Mouse (Mus musculus): ENCODE data around the gene Ckb. TPM values are rescaled to one million over a fixed set of nuclear protein-coding genes. Genes with fewer than 3 reads are reported as not detected.
A peak's percentile ranks its signal among the peaks of the same experiment; 100 is the strongest.

Gene Ckb
- polyA plus RNA-seq, 1 experiment from 2014 or later = 953 TPM

GRCm38 (mm10) chr12:111694880-111695804 is 23.0 kb upstream of the Ckb start:
- H3K27ac ChIP-seq (ENCODE audit: low read length) = peak overlapping the region; percentile 54
- H3K4me3 ChIP-seq (ENCODE audit: low read length) = no peak overlapping the region
- no peaks in the 10 kb centered on the region for H3K9me3 ChIP-seq (ENCODE audit: control insufficient read depth, low read length)
- H3K9ac ChIP-seq (ENCODE audit: low read depth, low read length) = peak overlapping the region; percentile 53
- no peaks in the 10 kb centered on the region for H3K27me3 ChIP-seq (replicated peaks; ENCODE audit: control insufficient read depth, insufficient read depth, low read length)
- WGBS = 60% methylated on average over 13 of the region's 13 CpGs
- H3K4me2 ChIP-seq (ENCODE audit: low read depth, low read length) = no peak overlapping the region
- H3K36me3 ChIP-seq (ENCODE audit: control insufficient read depth, insufficient read depth, low read length) = no peaks in the 10 kb centered on the region
- peaks cover 49% of the 10 kb centered on the region for H3K4me1 ChIP-seq (ENCODE audit: control insufficient read depth, insufficient read depth, low read length)
- ATAC-seq = no peak

GRCm38 (mm10) chr12:111694271-111694781 is 22.2 kb upstream of the Ckb start:
- Histone ChIP-seq H3K27me3 (replicated peaks; ENCODE audit: control insufficient read depth, insufficient read depth, low read length) (no peaks in the 10 kb centered on the region), H3K4me2 (ENCODE audit: low read depth, low read length) (peak overlapping the region; percentile 13; the same call in 1 of the 2 replicates), H3K4me1 (ENCODE audit: control insufficient read depth, insufficient read depth, low read length) (peaks cover 57% of the 10 kb centered on the region), H3K4me3 (ENCODE audit: low read length) (no peak overlapping the region), H3K9ac (ENCODE audit: low read depth, low read length) (peak overlapping the region; percentile 59; the same call in 1 of the 2 replicates), H3K36me3 (ENCODE audit: control insufficient read depth, insufficient read depth, low read length) (no peaks in the 10 kb centered on the region), H3K27ac (ENCODE audit: low read length) (peak overlapping the region; percentile 79), H3K9me3 (ENCODE audit: control insufficient read depth, low read length) (no peaks in the 10 kb centered on the region)
- 15% methylated on average over 12 of the region's 12 CpGs for WGBS
- ATAC-seq = 0 out of 2 replicates have a peak, but pooled peaks have one; percentile 0

- 47% methylated on average over 18 of the region's 18 CpGs for WGBS
- Histone ChIP-seq H3K4me2 (ENCODE audit: low read depth, low read length) (peak overlapping the region; percentile 13; the same call in 1 of the 2 replicates), H3K9me3 (ENCODE audit: control insufficient read depth, low read length) (no peaks in the 10 kb centered on the region), H3K36me3 (ENCODE audit: control insufficient read depth, insufficient read depth, low read length) (no peaks in the 10 kb centered on the region), H3K4me1 (ENCODE audit: control insufficient read depth, insufficient read depth, low read length) (peaks cover 62% of the 10 kb centered on the region), H3K27me3 (replicated peaks; ENCODE audit: control insufficient read depth, insufficient read depth, low read length) (no peaks in the 10 kb centered on the region), H3K4me3 (ENCODE audit: low read length) (no peak overlapping the region), H3K27ac (ENCODE audit: low read length) (peak overlapping the region; percentile 79), H3K9ac (ENCODE audit: low read depth, low read length) (peak overlapping the region; percentile 59)
- peak; percentile 22 for ATAC-seq
Observed at GRCm38 (mm10) chr12:111693341-111694270, 21.5 kb upstream of the Ckb start.

- H3K27ac ChIP-seq (ENCODE audit: low read length) = peak overlapping the region; percentile 79
- peaks cover 66% of the 10 kb centered on the region for H3K4me1 ChIP-seq (ENCODE audit: control insufficient read depth, insufficient read depth, low read length)
- ATAC-seq = no peak
- H3K36me3 ChIP-seq (ENCODE audit: control insufficient read depth, insufficient read depth, low read length) = no peaks in the 10 kb centered on the region
- H3K9ac ChIP-seq (ENCODE audit: low read depth, low read length) = peak overlapping the region; percentile 59; the same call in 1 of the 2 replicates
- H3K27me3 ChIP-seq (replicated peaks; ENCODE audit: control insufficient read depth, insufficient read depth, low read length) = no peaks in the 10 kb centered on the region
- WGBS = 79% methylated on average over 5 of the region's 5 CpGs
- H3K9me3 ChIP-seq (ENCODE audit: control insufficient read depth, low read length) = no peaks in the 10 kb centered on the region
- H3K4me3 ChIP-seq (ENCODE audit: low read length) = no peak overlapping the region
- no peak overlapping the region for H3K4me2 ChIP-seq (ENCODE audit: low read depth, low read length)
Observed at GRCm38 (mm10) chr12:111692899-111693298, 20.8 kb upstream of the Ckb start.

- Histone ChIP-seq H3K4me3 (ENCODE audit: low read length) (no peak overlapping the region), H3K4me2 (ENCODE audit: low read depth, low read length) (no peak overlapping the region), H3K4me1 (ENCODE audit: control insufficient read depth, insufficient read depth, low read length) (peaks cover 81% of the 10 kb centered on the region), H3K27me3 (replicated peaks; ENCODE audit: control insufficient read depth, insufficient read depth, low read length) (no peaks in the 10 kb centered on the region), H3K27ac (ENCODE audit: low read length) (peak overlapping the region; percentile 71), H3K9ac (ENCODE audit: low read depth, low read length) (peak overlapping the region; percentile 39; the same call in 1 of the 2 replicates), H3K9me3 (ENCODE audit: control insufficient read depth, low read length) (no peaks in the 10 kb centered on the region), H3K36me3 (ENCODE audit: control insufficient read depth, insufficient read depth, low read length) (no peaks in the 10 kb centered on the region)
- WGBS = 21% methylated on average over 5 of the region's 5 CpGs
- no peak for ATAC-seq
Observed at GRCm38 (mm10) chr12:111691346-111691872, 19.3 kb upstream of the Ckb start.

GRCm38 (mm10) chr12:111689426-111689825 is 17.3 kb upstream of the Ckb start:
- H3K9me3 ChIP-seq (ENCODE audit: control insufficient read depth, low read length) = no peaks in the 10 kb centered on the region
- peak; percentile 31 for ATAC-seq
- WGBS = 66% methylated on average over 11 of the region's 11 CpGs
- H3K36me3 ChIP-seq (ENCODE audit: control insufficient read depth, insufficient read depth, low read length) = no peaks in the 10 kb centered on the region
- H3K27ac ChIP-seq (ENCODE audit: low read length) = peak overlapping the region; percentile 33; the same call in 1 of the 2 replicates
- 0 out of 2 replicates have a peak overlapping the region, but pooled peaks have one; percentile 19 for H3K9ac ChIP-seq (ENCODE audit: low read depth, low read length)
- H3K4me1 ChIP-seq (ENCODE audit: control insufficient read depth, insufficient read depth, low read length) = peaks cover 69% of the 10 kb centered on the region
- no peaks in the 10 kb centered on the region for H3K27me3 ChIP-seq (replicated peaks; ENCODE audit: control insufficient read depth, insufficient read depth, low read length)
- no peak overlapping the region for H3K4me3 ChIP-seq (ENCODE audit: low read length)
- H3K4me2 ChIP-seq (ENCODE audit: low read depth, low read length) = no peak overlapping the region

GRCm38 (mm10) chr12:111688069-111688428 is 15.9 kb upstream of the Ckb start:
- peaks cover 2% of the 10 kb centered on the region; the same call in 1 of the 2 replicates for H3K36me3 ChIP-seq (ENCODE audit: control insufficient read depth, insufficient read depth, low read length)
- ATAC-seq = no peak
- H3K4me3 ChIP-seq (ENCODE audit: low read length) = no peak overlapping the region
- WGBS = 31% methylated on average over 2 of the region's 2 CpGs
- H3K4me2 ChIP-seq (ENCODE audit: low read depth, low read length) = no peak overlapping the region
- H3K9me3 ChIP-seq (ENCODE audit: control insufficient read depth, low read length) = no peaks in the 10 kb centered on the region
- H3K27ac ChIP-seq (ENCODE audit: low read length) = peak overlapping the region; percentile 82; the same call in 1 of the 2 replicates
- no peaks in the 10 kb centered on the region for H3K27me3 ChIP-seq (replicated peaks; ENCODE audit: control insufficient read depth, insufficient read depth, low read length)
- peaks cover 61% of the 10 kb centered on the region for H3K4me1 ChIP-seq (ENCODE audit: control insufficient read depth, insufficient read depth, low read length)
- peak overlapping the region; percentile 50 for H3K9ac ChIP-seq (ENCODE audit: low read depth, low read length)

- no peak overlapping the region for H3K4me2 ChIP-seq (ENCODE audit: low read depth, low read length)
- H3K27ac ChIP-seq (ENCODE audit: low read length) = peak overlapping the region; percentile 82
- H3K9ac ChIP-seq (ENCODE audit: low read depth, low read length) = peak overlapping the region; percentile 50
- ATAC-seq = peak; percentile 56
- H3K27me3 ChIP-seq (replicated peaks; ENCODE audit: control insufficient read depth, insufficient read depth, low read length) = no peaks in the 10 kb centered on the region
- no peaks in the 10 kb centered on the region for H3K9me3 ChIP-seq (ENCODE audit: control insufficient read depth, low read length)
- peaks cover 2% of the 10 kb centered on the region; the same call in 1 of the 2 replicates for H3K36me3 ChIP-seq (ENCODE audit: control insufficient read depth, insufficient read depth, low read length)
- 30% methylated on average over 14 of the region's 14 CpGs for WGBS
- peaks cover 61% of the 10 kb centered on the region for H3K4me1 ChIP-seq (ENCODE audit: control insufficient read depth, insufficient read depth, low read length)
- no peak overlapping the region for H3K4me3 ChIP-seq (ENCODE audit: low read length)
Observed at GRCm38 (mm10) chr12:111687350-111688068, 15.4 kb upstream of the Ckb start.

Data from intestine, embryonic 16.5 days (tissue).